Mouse (Mus musculus) lung, postnatal 0 days (tissue): ENCODE data around the gene Lifr. TPM values are rescaled to one million over a fixed set of nuclear protein-coding genes. Genes with fewer than 3 reads are reported as not detected.

Experiments
- ATAC-seq: fragments of 200-750 bp; cut with Nextera tagmentation; 2 replicates; pipeline ENCODE4 v1.8.0; 2017; ENCODE audit warnings: moderate library complexity
- DNase-seq: peaks from one replicate; pipeline ENCODE4 v3.0.0-alpha.2; 2016; ENCODE audit warnings: low spot score
- H3K27ac ChIP-seq: fragments of 300-500 bp; sonication (generic); 2 replicates; pipeline ENCODE4 v1.5.1; 2014; ENCODE audit warnings: antibody characterized with exemption, mild to moderate bottlenecking, low read length, mixed read lengths
- H3K27me3 ChIP-seq: fragments of 300-500 bp; sonication (generic); replicated peaks from 2 replicates; pipeline ENCODE4 v1.6.1; 2014; ENCODE audit warnings: low read length, mixed read lengths; ENCODE audit not compliant: insufficient read depth
- H3K36me3 ChIP-seq: fragments of 300-500 bp; sonication (generic); 2 replicates; pipeline ENCODE4 v1.6.1; 2014; ENCODE audit warnings: low read length, mixed read lengths; ENCODE audit not compliant: insufficient read depth
- H3K4me1 ChIP-seq: fragments of 300-500 bp; sonication (generic); 2 replicates; pipeline ENCODE4 v1.6.1; 2014; ENCODE audit warnings: antibody characterized with exemption, low read depth, low read length, mixed read lengths; ENCODE audit not compliant: insufficient read depth
- H3K4me2 ChIP-seq: fragments of 300-500 bp; sonication (generic); replicated peaks from 2 replicates; pipeline ENCODE4 v1.6.1; 2014; ENCODE audit warnings: low read depth, mild to moderate bottlenecking, low read length, moderate library complexity, mixed read lengths
- H3K4me3 ChIP-seq: fragments of 300-500 bp; sonication (generic); 2 replicates; pipeline ENCODE4 v1.5.1; 2014; ENCODE audit warnings: low read depth, low read length
- H3K9ac ChIP-seq: fragments of 300-500 bp; sonication (generic); replicated peaks from 2 replicates; pipeline ENCODE4 v1.6.1; 2014; ENCODE audit warnings: low read depth, mild to moderate bottlenecking
- H3K9me3 ChIP-seq: fragments of 300-500 bp; sonication (generic); 2 replicates; pipeline ENCODE4 v1.6.1; 2016; ENCODE audit warnings: low read length, mixed read lengths
- CTCF ChIP-seq: IDR thresholded peaks from 2 replicates; pipeline ENCODE4 v1.5.1; 2016; ENCODE audit warnings: antibody characterized with exemption, mild to moderate bottlenecking
- EP300 ChIP-seq: IDR thresholded peaks from 2 replicates; pipeline ENCODE4 v1.6.1; 2016; ENCODE audit warnings: antibody characterized with exemption, mild to moderate bottlenecking, control low read depth
- WGBS: fragments of 180-500 bp; shearing (Covaris S2); extraction: QIAGEN DNeasy Blood & Tissue Kit; methylation state at CpG from one replicate; pipeline ENCODE4 v1.1.7; 2014; 5-methylcytosine and 5-hydroxymethylcytosine counted together
- polyA plus RNA-seq: library from polyadenylated mRNA; unstranded; fragments of >200 nt; fragmentation: Nextera tagmentation; extraction: Ambion mirVana; gene quantifications from 2 replicates; pipeline ENCODE4 v1.2.1, GENCODE M21; 2015

The Lifr gene
- polyA plus RNA-seq, 1 experiment from 2014 or later: 29.7 TPM

DNA sequence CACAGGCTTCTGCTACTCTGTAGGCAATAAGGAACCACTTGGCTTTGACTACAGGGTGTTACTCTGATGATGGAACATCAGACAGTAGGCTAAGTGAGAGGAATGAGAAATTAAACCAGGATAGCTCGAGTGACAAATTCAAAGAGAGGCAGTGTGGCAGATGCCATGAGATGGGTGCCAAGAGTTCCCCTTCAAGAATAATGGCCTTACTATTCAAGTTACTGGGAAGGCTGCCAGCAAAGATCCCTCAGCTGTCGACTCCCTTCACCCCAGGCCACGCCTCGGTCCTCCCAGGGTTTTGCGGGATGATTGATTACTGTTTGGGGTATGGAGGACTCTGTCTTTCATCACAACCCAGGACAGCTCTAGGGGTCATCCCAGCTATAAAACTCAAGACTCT, 28.4 kb downstream of the Lifr start:
- no peak overlapping the region for H3K9ac ChIP-seq
- DNase-seq (peak; percentile 62), ATAC-seq (peak; percentile 41)
- H3K36me3 ChIP-seq: no peaks in the 10 kb centered on the region
- no peak overlapping the region for H3K4me2 ChIP-seq
- peaks cover 7% of the 10 kb centered on the region; the same call in 1 of the 2 replicates for H3K4me1 ChIP-seq
- no peaks in the 10 kb centered on the region for H3K27me3 ChIP-seq
- 13% methylated on average over 5 of the region's 5 CpGs for WGBS
- no peak overlapping the region for H3K4me3 ChIP-seq
- H3K9me3 ChIP-seq: no peaks in the 10 kb centered on the region
- H3K27ac ChIP-seq: no peak overlapping the region
- TF ChIP-seq CTCF (no peak), EP300 (no peak)

- ATAC-seq (no peak), DNase-seq (no peak)
- Histone ChIP-seq H3K27me3 (no peaks in the 10 kb centered on the region), H3K9me3 (no peaks in the 10 kb centered on the region), H3K36me3 (no peaks in the 10 kb centered on the region), H3K4me3 (no peak overlapping the region), H3K9ac (no peak overlapping the region), H3K4me2 (no peak overlapping the region), H3K27ac (no peak overlapping the region), H3K4me1 (peaks cover 7% of the 10 kb centered on the region; the same call in 1 of the 2 replicates)
- TF ChIP-seq CTCF: no peak
- no peak for TF ChIP-seq EP300
- WGBS: 56% methylated on average over 8 of the region's 8 CpGs
These were observed 29.6 kb downstream of the Lifr start for GRCm38 (mm10) chr15:7119930-7120512.

- no peaks in the 10 kb centered on the region for H3K36me3 ChIP-seq
- ATAC-seq: no peak
- no peaks in the 10 kb centered on the region for H3K27me3 ChIP-seq
- H3K27ac ChIP-seq: no peak overlapping the region
- no peak overlapping the region for H3K4me2 ChIP-seq
- H3K4me3 ChIP-seq: no peak overlapping the region
- no peak overlapping the region for H3K9ac ChIP-seq
- no peaks in the 10 kb centered on the region for H3K9me3 ChIP-seq
- TF ChIP-seq EP300 (no peak), CTCF (no peak)
- H3K4me1 ChIP-seq: peaks cover 6% of the 10 kb centered on the region; the same call in 1 of the 2 replicates
- 76% methylated on average over 5 of the region's 5 CpGs for WGBS
- no peak for DNase-seq
These were observed 33.5 kb downstream of the Lifr start for GRCm38 (mm10) chr15:7123781-7124450.

DNA sequence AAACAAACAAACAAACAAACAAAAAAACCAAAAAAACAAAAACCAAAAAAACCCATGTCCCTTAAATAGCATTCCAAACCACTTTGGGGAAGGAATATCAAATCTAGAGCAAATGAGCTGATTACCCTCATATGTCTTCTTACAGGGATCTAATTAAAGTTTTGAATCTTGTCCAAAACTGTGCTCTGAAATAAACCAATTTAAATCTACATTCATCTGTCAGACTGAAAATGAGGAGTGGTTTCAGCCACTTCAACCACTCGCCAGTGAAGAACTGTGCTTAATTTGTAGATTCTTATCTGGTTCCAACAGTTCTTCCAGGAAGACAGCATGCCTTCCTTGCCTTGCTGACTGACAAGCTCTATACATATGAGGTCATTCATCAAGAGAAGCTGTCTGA, 35.8 kb downstream of the Lifr start:
- Histone ChIP-seq H3K27ac (no peak overlapping the region), H3K27me3 (no peaks in the 10 kb centered on the region), H3K9me3 (no peaks in the 10 kb centered on the region), H3K36me3 (no peaks in the 10 kb centered on the region), H3K4me1 (peaks cover 11% of the 10 kb centered on the region; the same call in 1 of the 2 replicates), H3K4me2 (no peak overlapping the region), H3K9ac (no peak overlapping the region), H3K4me3 (no peak overlapping the region)
- 23% methylated on average over 1 of the region's 1 CpGs for WGBS
- ATAC-seq (no peak), DNase-seq (no peak)
- TF ChIP-seq EP300 (no peak), CTCF (no peak)

- Histone ChIP-seq H3K9ac (peak overlapping the region; percentile 76), H3K9me3 (no peaks in the 10 kb centered on the region), H3K36me3 (no peaks in the 10 kb centered on the region), H3K4me2 (peak overlapping the region; percentile 84), H3K4me3 (peak overlapping the region; percentile 92), H3K4me1 (peaks cover 20% of the 10 kb centered on the region; the same call in 1 of the 2 replicates), H3K27ac (peak overlapping the region; percentile 93), H3K27me3 (no peaks in the 10 kb centered on the region)
- DNase-seq (peak; percentile 31), ATAC-seq (no peak)
- no peak; the same call in 1 of the 2 replicates for TF ChIP-seq CTCF
- TF ChIP-seq EP300: 0 out of 2 replicates have a peak, but pooled peaks have one; percentile 10
- WGBS: 1% methylated on average over 18 of the region's 18 CpGs
These were observed 38.3 kb downstream of the Lifr start for GRCm38 (mm10) chr15:7128627-7129126.

GRCm38 (mm10) chr15:7129127-7129943, 38.9 kb downstream of the Lifr start:
- Histone ChIP-seq H3K9me3 (no peaks in the 10 kb centered on the region), H3K9ac (peak overlapping the region; percentile 76), H3K4me3 (peak overlapping the region; percentile 92), H3K4me2 (peak overlapping the region; percentile 84), H3K4me1 (peaks cover 24% of the 10 kb centered on the region; the same call in 1 of the 2 replicates), H3K36me3 (no peaks in the 10 kb centered on the region), H3K27me3 (no peaks in the 10 kb centered on the region), H3K27ac (peak overlapping the region; percentile 93)
- TF ChIP-seq CTCF: peak; percentile 8; the same call in 1 of the 2 replicates
- no peak for TF ChIP-seq EP300
- WGBS: 1% methylated on average over 60 of the region's 116 CpGs
- DNase-seq: peak; percentile 92
- peak; percentile 95 for ATAC-seq
